Mouse (Mus musculus): ENCODE measurements at regions not wholly inside any gene's neighbourhood (a gene's known extent, or its start where the extent isn't known, plus 50 kb on each side); places are given as distances from the start of the nearest gene placed in this dataset.

- DNase-seq (ENCODE audit: low spot score in 2 of 2), result no peak
These were observed 699.9 kb downstream of the 1700064H15Rik start for GRCm38 (mm10) chr3:18928401-18929104.

GRCm38 (mm10) chr3:18929105-18929492 lies 699.4 kb downstream of the 1700064H15Rik start:
- DNase-seq (ENCODE audit: low spot score in 2 of 2), result no peak

GRCm38 (mm10) chr3:18932983-18933726 lies 695.3 kb downstream of the 1700064H15Rik start:
- DNase-seq (ENCODE audit: low spot score in 2 of 2), result no peak

DNA sequence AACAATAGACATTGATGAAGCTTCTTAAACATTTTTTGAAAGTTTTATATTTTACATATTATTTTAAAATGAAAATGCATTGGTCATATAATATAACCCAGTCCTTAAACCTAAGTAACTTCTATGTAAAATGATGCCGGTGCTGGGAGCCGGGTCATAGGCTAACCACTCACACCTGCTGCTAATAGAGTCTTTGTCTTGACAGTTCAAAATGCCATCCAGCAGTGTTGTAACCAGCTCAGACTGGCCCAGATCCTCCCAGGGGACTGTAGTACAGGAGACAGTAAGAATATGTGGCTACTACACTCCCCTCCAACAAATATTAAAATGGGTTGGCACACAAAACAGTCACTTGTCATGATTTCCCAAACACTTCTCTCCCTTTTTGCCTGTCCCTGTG lies 693.6 kb downstream of the 1700064H15Rik start:
- DNase-seq (ENCODE audit: low spot score in 2 of 2), result no peak

GRCm38 (mm10) chr3:18937333-18938122 lies 690.9 kb downstream of the 1700064H15Rik start:
- DNase-seq (ENCODE audit: low spot score in 2 of 2), result no peak

DNA sequence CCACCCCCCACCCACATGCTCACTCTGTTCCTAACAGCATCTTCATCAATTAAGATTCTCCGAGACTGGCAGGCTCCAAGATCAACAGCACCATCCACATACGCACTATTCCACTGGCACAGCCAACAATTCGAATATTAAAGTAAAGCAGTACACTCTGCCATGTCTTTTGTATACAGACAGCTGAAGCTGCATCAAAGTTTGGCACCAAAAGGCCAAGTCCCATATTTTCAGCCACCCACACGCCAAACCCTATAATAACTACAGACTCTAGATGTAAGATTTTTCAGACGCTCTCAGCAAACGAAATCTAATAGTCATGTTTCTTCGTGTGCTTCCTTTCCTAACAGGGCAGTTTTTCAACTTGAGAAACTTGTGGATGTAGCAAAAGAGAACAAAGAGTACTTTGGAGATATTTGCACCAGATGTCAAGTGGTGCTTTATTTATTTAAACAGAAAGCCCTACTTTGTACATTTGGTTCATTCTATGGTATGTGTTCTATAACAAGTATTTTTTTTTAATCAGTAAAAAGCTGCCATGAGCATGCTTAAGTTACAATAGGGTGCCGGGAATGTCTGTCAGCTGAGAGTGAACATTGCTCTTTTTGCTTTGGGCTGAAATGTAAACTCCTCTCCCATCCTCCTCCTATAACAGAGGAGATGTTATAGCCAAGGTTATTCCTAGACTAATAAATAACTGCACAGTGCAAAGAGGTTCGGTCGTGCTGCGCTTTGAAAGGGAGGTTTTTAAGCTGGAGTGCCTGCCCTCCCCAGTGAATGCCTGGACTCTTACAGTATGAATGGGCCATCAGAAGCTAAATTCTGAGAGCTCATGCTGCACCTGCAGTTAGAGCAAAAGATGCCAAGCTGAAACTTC lies 686.9 kb downstream of the 1700064H15Rik start:
- DNase-seq (ENCODE audit: low spot score in 2 of 2), result peak in 1 of 2 experiments; percentile 34

- no peak for DNase-seq (ENCODE audit: low spot score in 2 of 2)
These were observed 668.1 kb downstream of the 1700064H15Rik start for GRCm38 (mm10) chr3:18960341-18960740.

GRCm38 (mm10) chr3:18988662-18989061 lies 639.8 kb downstream of the 1700064H15Rik start:
- peak; percentile 13 to 24 for DNase-seq (ENCODE audit: low spot score in 2 of 2)

DNA sequence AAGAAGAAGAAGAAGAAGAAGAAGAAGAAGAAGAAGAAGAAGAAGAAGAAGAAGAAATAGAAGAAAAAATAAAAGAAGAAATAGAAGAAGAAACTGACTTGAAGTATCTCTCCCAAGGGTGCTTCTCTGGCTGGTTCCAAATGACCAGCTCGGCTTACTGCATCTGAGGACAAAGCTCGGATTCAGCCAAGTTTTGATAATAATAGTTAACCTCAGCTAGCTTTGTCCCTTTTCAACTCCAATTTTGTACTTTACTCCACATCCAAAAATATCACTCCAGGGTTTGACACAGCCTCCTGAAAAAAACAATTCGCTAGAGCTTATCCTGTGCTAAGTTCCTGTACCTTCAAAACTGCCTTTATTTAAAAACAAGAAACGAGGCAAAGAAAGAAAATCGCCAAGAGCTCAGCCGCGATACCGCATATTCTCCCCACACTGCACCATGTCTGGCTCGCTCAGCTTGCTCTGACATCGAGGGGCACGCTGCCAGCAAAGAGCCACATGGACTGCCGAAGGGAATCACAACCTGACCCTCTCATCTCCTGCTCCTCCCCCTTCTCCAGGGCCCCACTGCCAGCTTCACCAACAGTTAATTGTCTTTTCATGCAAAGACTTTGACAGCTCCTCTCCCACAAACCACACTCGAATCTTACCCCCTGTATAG lies 638.8 kb downstream of the 1700064H15Rik start:
- peak; percentile 52 to 72 for DNase-seq (ENCODE audit: low spot score in 2 of 2)

GRCm38 (mm10) chr3:19000179-19000578 lies 628.3 kb downstream of the 1700064H15Rik start:
- no peak for DNase-seq (ENCODE audit: low spot score in 2 of 2)

GRCm38 (mm10) chr3:19002056-19002455 lies 626.4 kb downstream of the 1700064H15Rik start:
- no peak for DNase-seq (ENCODE audit: low spot score in 2 of 2)

- no peak for DNase-seq (ENCODE audit: low spot score in 2 of 2)
These were observed 623.7 kb downstream of the 1700064H15Rik start for GRCm38 (mm10) chr3:19004792-19005191.

DNA sequence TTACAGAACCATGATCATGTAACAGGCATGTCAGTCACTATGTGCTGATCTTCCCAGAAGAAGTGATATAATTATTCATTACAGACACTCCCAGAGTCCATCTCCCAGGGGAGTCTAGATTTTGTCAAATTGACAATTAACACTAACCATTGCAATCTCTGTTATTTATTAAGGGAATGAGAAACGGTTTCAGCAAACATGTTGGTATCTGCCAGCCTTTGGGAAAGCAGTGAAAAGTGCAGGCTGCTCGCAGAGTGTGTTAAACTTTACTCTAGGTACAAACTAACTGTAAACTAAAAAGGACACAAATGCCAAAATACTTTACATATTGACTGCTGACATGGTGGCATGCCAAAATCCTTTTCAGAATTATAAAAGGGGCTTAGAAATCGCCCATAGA lies 583.9 kb downstream of the 1700064H15Rik start:
- DNase-seq (ENCODE audit: low spot score in 2 of 2), result no peak

- no peak for DNase-seq (ENCODE audit: low spot score in 2 of 2)
These were observed 582.5 kb downstream of the 1700064H15Rik start for GRCm38 (mm10) chr3:19045933-19046332.

- DNase-seq (ENCODE audit: low spot score in 2 of 2), result no peak
These were observed 581.9 kb downstream of the 1700064H15Rik start for GRCm38 (mm10) chr3:19046610-19047009.

- DNase-seq (ENCODE audit: low spot score in 2 of 2), result no peak
These were observed 572.5 kb downstream of the 1700064H15Rik start for GRCm38 (mm10) chr3:19055961-19056360.

GRCm38 (mm10) chr3:19056623-19057022 lies 571.9 kb downstream of the 1700064H15Rik start:
- no peak for DNase-seq (ENCODE audit: low spot score in 2 of 2)

- DNase-seq (ENCODE audit: low spot score in 2 of 2), result peak in 1 of 2 experiments; percentile 22
These were observed 568.3 kb downstream of the 1700064H15Rik start for GRCm38 (mm10) chr3:19059906-19060870.

Data from layer of hippocampus, postnatal 10 days (tissue).